Mouse (Mus musculus): ENCODE measurements at regions not wholly inside any gene's neighbourhood (a gene's known extent, or its start where the extent isn't known, plus 50 kb on each side); places are given as distances from the start of the nearest gene placed in this dataset.
"Not testable (repeated sequence)": the region's sequence is repeated elsewhere in the genome, so short reads cannot be mapped to it uniquely, and the experiment has no call there.

DNA sequence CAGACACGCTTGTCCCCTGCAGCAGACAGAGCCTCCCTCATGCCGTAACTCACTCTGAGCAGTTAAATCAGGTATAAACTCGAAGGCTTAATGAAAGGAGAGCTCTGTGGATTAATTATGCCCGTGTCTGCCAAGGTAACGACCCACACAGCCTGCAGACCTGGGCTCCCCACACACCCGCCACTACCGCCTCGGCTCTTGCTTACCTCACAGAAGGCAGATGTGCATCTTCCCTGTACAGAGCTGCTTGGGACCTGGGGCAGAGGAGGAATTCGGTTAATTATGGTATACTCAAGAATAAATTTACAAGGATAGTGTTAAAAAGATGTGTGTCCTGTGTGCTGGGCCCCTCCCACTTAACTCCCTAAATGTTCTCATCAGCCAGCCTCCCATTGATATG, 198.4 kb upstream of the Lrfn2 start:
- H3K4me2 ChIP-seq (ENCODE audit: low read depth), result no peak overlapping the region
- H3K4me3 ChIP-seq, result no peak overlapping the region
- H3ac ChIP-seq (ENCODE audit: control insufficient read depth, insufficient read length), result no peak overlapping the region
- no peaks in the 10 kb centered on the region for H3K36me3 ChIP-seq (ENCODE audit: control insufficient read depth, insufficient read depth)
- H3K27me3 ChIP-seq (ENCODE audit: control insufficient read depth, insufficient read depth, insufficient read length), result no peaks in the 10 kb centered on the region
- no peaks in the 10 kb centered on the region for H3K79me2 ChIP-seq (ENCODE audit: control insufficient read depth, insufficient read depth)
- no peak for TF ChIP-seq TCF3 (IDR thresholded peaks at IDR 0.05; ENCODE audit: insufficient read length, low read depth)
- TF ChIP-seq TCF12 (IDR thresholded peaks at IDR 0.05; ENCODE audit: insufficient read depth, poor library complexity, severe bottlenecking), result no peak
- no peak for TF ChIP-seq CEBPB (IDR thresholded peaks at IDR 0.05; ENCODE audit: insufficient read depth, poor library complexity, severe bottlenecking)
- TF ChIP-seq MYOG (IDR thresholded peaks at IDR 0.05; ENCODE audit: control insufficient read depth in 1 of 3, insufficient read depth in 1 of 3, insufficient read length in 2 of 3, low read depth in 2 of 3), result no peak
- TF ChIP-seq USF1 (IDR thresholded peaks at IDR 0.05; ENCODE audit: low read depth), result no peak
- TF ChIP-seq MYOD1 (IDR thresholded peaks at IDR 0.05; ENCODE audit: control insufficient read depth in 1 of 3, insufficient read length in 2 of 3, low read depth in 2 of 3), result no peak
- no peak for TF ChIP-seq MAX (IDR thresholded peaks at IDR 0.05; ENCODE audit: low read depth)
- no peak for TF ChIP-seq POLR2AphosphoS2 (IDR thresholded peaks at IDR 0.05; ENCODE audit: insufficient read length, low read depth)
- TF ChIP-seq REST (IDR thresholded peaks at IDR 0.05; ENCODE audit: insufficient read depth, insufficient read length), result no peak
- no peak for TF ChIP-seq SRF (IDR thresholded peaks at IDR 0.05; ENCODE audit: control insufficient read depth, insufficient read length, low read depth)
- no peak for TF ChIP-seq E2F4 (IDR thresholded peaks at IDR 0.05; ENCODE audit: insufficient read depth)
- no peak for TF ChIP-seq POLR2A (IDR thresholded peaks at IDR 0.05; ENCODE audit: insufficient read length, low read depth)

DNA sequence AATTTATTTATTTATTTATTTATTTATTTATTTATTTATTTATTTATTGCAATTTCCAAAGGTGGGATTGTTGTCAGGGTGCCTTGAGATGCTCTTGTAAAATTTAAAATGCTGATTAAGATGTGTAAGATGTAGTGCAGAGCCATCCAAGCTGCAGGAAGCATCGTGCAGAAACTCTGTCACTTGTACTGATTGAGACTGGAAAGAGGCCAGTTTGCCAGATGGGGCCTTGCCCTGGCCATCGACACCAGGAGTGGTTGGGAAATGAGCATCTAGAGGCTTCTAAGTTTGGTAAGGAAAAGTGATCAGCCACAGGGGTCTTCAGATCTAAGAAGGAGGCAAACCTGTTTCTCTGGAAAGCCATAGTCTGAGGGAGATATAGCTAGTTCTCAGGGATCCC, 195.0 kb upstream of the Lrfn2 start:
- H3ac ChIP-seq (ENCODE audit: control insufficient read depth, insufficient read length); H3K27me3 ChIP-seq (ENCODE audit: control insufficient read depth, insufficient read depth, insufficient read length); H3K4me3 ChIP-seq; H3K4me2 ChIP-seq (ENCODE audit: low read depth); H3K36me3 ChIP-seq (ENCODE audit: control insufficient read depth, insufficient read depth); H3K79me2 ChIP-seq (ENCODE audit: control insufficient read depth, insufficient read depth): not testable (repeated sequence)

DNA sequence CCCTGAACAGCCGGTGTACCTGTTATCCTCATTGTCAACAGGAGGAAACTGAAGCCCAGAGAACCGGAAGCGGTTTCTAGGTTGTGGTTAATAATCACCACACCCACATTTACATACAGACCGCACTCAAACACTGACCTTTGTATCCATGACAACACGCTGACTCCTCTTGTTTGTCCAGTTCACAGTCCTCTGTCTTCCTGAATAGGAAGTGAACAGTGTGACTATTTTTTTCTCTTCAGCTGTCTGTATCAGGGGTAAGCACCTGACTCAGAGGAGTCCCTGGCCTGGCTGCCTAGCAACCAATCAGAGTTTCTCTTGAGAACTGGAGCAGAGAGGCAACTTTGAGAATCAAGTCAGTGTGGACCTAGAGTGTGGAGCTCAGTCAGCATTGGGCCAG, 193.5 kb upstream of the Lrfn2 start:
- Histone ChIP-seq H3K4me2 (ENCODE audit: low read depth) (no peak overlapping the region), H3K4me3 (no peak overlapping the region), H3ac (ENCODE audit: control insufficient read depth, insufficient read length) (no peak overlapping the region), H3K27me3 (ENCODE audit: control insufficient read depth, insufficient read depth, insufficient read length) (no peaks in the 10 kb centered on the region), H3K36me3 (ENCODE audit: control insufficient read depth, insufficient read depth) (no peaks in the 10 kb centered on the region), H3K79me2 (ENCODE audit: control insufficient read depth, insufficient read depth) (no peaks in the 10 kb centered on the region)
- TF ChIP-seq CEBPB (IDR thresholded peaks at IDR 0.05; ENCODE audit: insufficient read depth, poor library complexity, severe bottlenecking), result no peak
- TF ChIP-seq REST (IDR thresholded peaks at IDR 0.05; ENCODE audit: insufficient read depth, insufficient read length), result no peak
- TF ChIP-seq POLR2AphosphoS2 (IDR thresholded peaks at IDR 0.05; ENCODE audit: insufficient read length, low read depth), result no peak
- TF ChIP-seq POLR2A (IDR thresholded peaks at IDR 0.05; ENCODE audit: insufficient read length, low read depth), result no peak
- no peak for TF ChIP-seq TCF3 (IDR thresholded peaks at IDR 0.05; ENCODE audit: insufficient read length, low read depth)
- no peak for TF ChIP-seq MYOD1 (IDR thresholded peaks at IDR 0.05; ENCODE audit: control insufficient read depth in 1 of 3, insufficient read length in 2 of 3, low read depth in 2 of 3)
- TF ChIP-seq USF1 (IDR thresholded peaks at IDR 0.05; ENCODE audit: low read depth), result no peak
- TF ChIP-seq TCF12 (IDR thresholded peaks at IDR 0.05; ENCODE audit: insufficient read depth, poor library complexity, severe bottlenecking), result no peak
- no peak for TF ChIP-seq SRF (IDR thresholded peaks at IDR 0.05; ENCODE audit: control insufficient read depth, insufficient read length, low read depth)
- no peak for TF ChIP-seq MAX (IDR thresholded peaks at IDR 0.05; ENCODE audit: low read depth)
- TF ChIP-seq MYOG (IDR thresholded peaks at IDR 0.05; ENCODE audit: control insufficient read depth in 1 of 3, insufficient read depth in 1 of 3, insufficient read length in 2 of 3, low read depth in 2 of 3), result no peak
- no peak for TF ChIP-seq E2F4 (IDR thresholded peaks at IDR 0.05; ENCODE audit: insufficient read depth)

DNA sequence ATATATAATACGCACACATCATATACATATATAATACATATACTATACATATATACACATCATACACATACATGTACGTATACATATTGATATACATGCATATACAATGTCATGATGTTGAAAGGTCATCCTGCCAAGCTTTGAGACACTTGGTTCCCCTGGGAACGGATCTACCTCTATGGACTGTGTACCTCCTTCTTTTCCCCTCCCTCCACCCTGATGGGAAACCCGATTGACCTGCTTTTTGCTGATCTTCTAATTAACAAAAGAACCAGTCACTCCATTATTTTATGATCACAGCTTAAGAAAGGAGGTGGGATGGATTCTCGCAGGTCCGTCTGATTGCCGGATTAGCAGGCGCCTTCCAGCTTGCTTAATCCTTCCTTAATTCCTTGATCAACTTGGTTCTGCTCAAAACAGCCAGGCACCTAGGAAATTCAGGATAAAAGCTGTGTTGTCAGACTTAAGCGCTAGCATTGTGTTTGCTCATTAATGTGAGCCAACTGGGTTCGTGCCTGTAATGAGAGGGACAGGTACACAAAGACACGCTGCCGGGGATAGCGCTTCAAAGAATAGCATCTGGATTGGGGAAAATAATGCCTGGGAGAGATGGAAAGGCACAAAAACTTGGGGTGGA, 189.3 kb upstream of the Lrfn2 start:
- Histone ChIP-seq H3K4me3 (no peak overlapping the region), H3ac (ENCODE audit: control insufficient read depth, insufficient read length) (no peak overlapping the region), H3K27me3 (ENCODE audit: control insufficient read depth, insufficient read depth, insufficient read length) (no peaks in the 10 kb centered on the region), H3K36me3 (ENCODE audit: control insufficient read depth, insufficient read depth) (no peaks in the 10 kb centered on the region), H3K79me2 (ENCODE audit: control insufficient read depth, insufficient read depth) (no peaks in the 10 kb centered on the region), H3K4me2 (ENCODE audit: low read depth) (no peak overlapping the region)
- TF ChIP-seq CEBPB (IDR thresholded peaks at IDR 0.05; ENCODE audit: insufficient read depth, poor library complexity, severe bottlenecking) (no peak), POLR2A (IDR thresholded peaks at IDR 0.05; ENCODE audit: insufficient read length, low read depth) (no peak), MYOD1 (IDR thresholded peaks at IDR 0.05; ENCODE audit: control insufficient read depth in 1 of 3, insufficient read length in 2 of 3, low read depth in 2 of 3) (no peak), REST (IDR thresholded peaks at IDR 0.05; ENCODE audit: insufficient read depth, insufficient read length) (no peak), SRF (IDR thresholded peaks at IDR 0.05; ENCODE audit: control insufficient read depth, insufficient read length, low read depth) (no peak), MAX (IDR thresholded peaks at IDR 0.05; ENCODE audit: low read depth) (no peak), TCF3 (IDR thresholded peaks at IDR 0.05; ENCODE audit: insufficient read length, low read depth) (no peak), POLR2AphosphoS2 (IDR thresholded peaks at IDR 0.05; ENCODE audit: insufficient read length, low read depth) (no peak)

DNA sequence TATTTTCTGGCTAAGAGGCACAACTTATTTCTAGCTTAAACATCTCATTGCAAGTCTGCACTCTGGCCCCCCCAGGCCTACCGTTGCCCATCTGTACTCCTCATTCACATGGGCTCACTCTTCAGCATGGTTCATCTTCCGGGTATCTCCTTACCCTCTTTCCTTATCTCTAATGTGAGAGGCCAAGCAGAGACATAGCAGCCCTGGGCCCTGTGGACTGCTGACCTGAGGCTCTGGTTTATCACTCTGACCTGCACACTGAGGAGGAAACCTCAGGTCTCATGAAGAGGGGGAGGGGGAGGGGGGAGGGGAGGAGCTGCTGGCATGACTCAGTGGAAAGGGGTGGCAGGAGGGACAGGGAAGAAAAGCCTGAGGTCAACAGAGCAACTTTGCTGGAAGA, 162.1 kb upstream of the Lrfn2 start:
- Histone ChIP-seq H3K27me3 (ENCODE audit: control insufficient read depth, insufficient read depth, insufficient read length) (no peaks in the 10 kb centered on the region), H3K36me3 (ENCODE audit: control insufficient read depth, insufficient read depth) (no peaks in the 10 kb centered on the region), H3K4me3 (no peak overlapping the region), H3ac (ENCODE audit: control insufficient read depth, insufficient read length) (no peak overlapping the region), H3K79me2 (ENCODE audit: control insufficient read depth, insufficient read depth) (no peaks in the 10 kb centered on the region), H3K4me2 (ENCODE audit: low read depth) (no peak overlapping the region)
- no peak for TF ChIP-seq CEBPB (IDR thresholded peaks at IDR 0.05; ENCODE audit: insufficient read depth, poor library complexity, severe bottlenecking)
- TF ChIP-seq MYOG (IDR thresholded peaks at IDR 0.05; ENCODE audit: control insufficient read depth in 1 of 3, insufficient read depth in 1 of 3, insufficient read length in 2 of 3, low read depth in 2 of 3), result no peak
- TF ChIP-seq TCF12 (IDR thresholded peaks at IDR 0.05; ENCODE audit: insufficient read depth, poor library complexity, severe bottlenecking), result no peak
- TF ChIP-seq MAX (IDR thresholded peaks at IDR 0.05; ENCODE audit: low read depth), result no peak
- TF ChIP-seq SRF (IDR thresholded peaks at IDR 0.05; ENCODE audit: control insufficient read depth, insufficient read length, low read depth), result no peak
- no peak for TF ChIP-seq USF1 (IDR thresholded peaks at IDR 0.05; ENCODE audit: low read depth)
- no peak for TF ChIP-seq REST (IDR thresholded peaks at IDR 0.05; ENCODE audit: insufficient read depth, insufficient read length)
- TF ChIP-seq E2F4 (IDR thresholded peaks at IDR 0.05; ENCODE audit: insufficient read depth), result no peak
- no peak for TF ChIP-seq POLR2AphosphoS2 (IDR thresholded peaks at IDR 0.05; ENCODE audit: insufficient read length, low read depth)
- TF ChIP-seq TCF3 (IDR thresholded peaks at IDR 0.05; ENCODE audit: insufficient read length, low read depth), result no peak
- no peak for TF ChIP-seq POLR2A (IDR thresholded peaks at IDR 0.05; ENCODE audit: insufficient read length, low read depth)
- TF ChIP-seq MYOD1 (IDR thresholded peaks at IDR 0.05; ENCODE audit: control insufficient read depth in 1 of 3, insufficient read length in 2 of 3, low read depth in 2 of 3), result no peak
